Mouse (Mus musculus) hindbrain, embryonic 14.5 days (tissue): ENCODE measurements around the gene Bag6. TPM values are rescaled to one million over a fixed set of nuclear protein-coding genes. Genes with fewer than 3 reads are reported as not detected.

ENCODE experiments used
- ATAC-seq: fragments of 200-750 bp; cut with Nextera tagmentation; 2 replicates; pipeline ENCODE4 v1.8.0; 2017; ENCODE audit warnings: moderate number of reproducible peaks, mild to moderate bottlenecking, moderate TSS enrichment, moderate library complexity; ENCODE audit not compliant: low FRiP score
- DNase-seq: peaks from one replicate; pipeline ENCODE4 v3.0.0-alpha.2; 2015; ENCODE audit warnings: low spot score
- H3K27ac ChIP-seq: fragments of 300-500 bp; sonication (generic); 2 replicates; pipeline ENCODE4 v1.5.1; 2014; ENCODE audit warnings: mild to moderate bottlenecking, moderate library complexity
- H3K27me3 ChIP-seq: fragments of 300-500 bp; sonication (generic); 2 replicates; pipeline ENCODE4 v1.6.1; 2014; ENCODE audit warnings: mild to moderate bottlenecking, low read length, mixed read lengths; ENCODE audit not compliant: control insufficient read depth, insufficient read depth
- H3K36me3 ChIP-seq: fragments of 300-500 bp; sonication (generic); replicated peaks from 2 replicates; pipeline ENCODE4 v1.6.1; 2014; ENCODE audit not compliant: control insufficient read depth, insufficient read depth
- H3K4me1 ChIP-seq: fragments of 300-500 bp; sonication (generic); replicated peaks from 2 replicates; pipeline ENCODE4 v1.6.1; 2014; ENCODE audit warnings: antibody characterized with exemption, low read length, mixed read lengths; ENCODE audit not compliant: control insufficient read depth, insufficient read depth
- H3K4me2 ChIP-seq: fragments of 300-500 bp; sonication (generic); replicated peaks from 2 replicates; pipeline ENCODE4 v1.6.1; 2014; ENCODE audit warnings: mild to moderate bottlenecking, moderate library complexity
- H3K4me3 ChIP-seq: fragments of 300-500 bp; sonication (generic); replicated peaks from 2 replicates; pipeline ENCODE4 v1.5.1; 2014; ENCODE audit warnings: mild to moderate bottlenecking, low read length
- H3K9ac ChIP-seq: fragments of 300-500 bp; sonication (generic); 2 replicates; pipeline ENCODE4 v1.6.1; 2014
- H3K9me3 ChIP-seq: fragments of 300-500 bp; sonication (generic); 2 replicates; pipeline ENCODE4 v1.6.1; 2016; ENCODE audit warnings: low read length; ENCODE audit not compliant: control insufficient read depth
- WGBS: fragments of 180-500 bp; shearing (Covaris S2); extraction: QIAGEN DNeasy Blood & Tissue Kit; methylation state at CpG from one replicate; pipeline ENCODE4 v1.1.7; 2014; 5-methylcytosine and 5-hydroxymethylcytosine counted together
- microRNA-seq: library from miRNA; unstranded; fragments of <30 nt; microRNA quantifications from one replicate; pipeline ENCODE4, GENCODE M21; 2016
- polyA plus RNA-seq: library from polyadenylated mRNA; unstranded; fragments of >200 nt; fragmentation: Nextera tagmentation; extraction: Ambion mirVana; gene quantifications from 2 replicates; pipeline ENCODE4 v1.2.1, GENCODE M21; 2014

The Bag6 gene
- polyA plus RNA-seq, 1 experiment from 2014 or later = 90.2 TPM

- no peak within 1 kb of the TSS for H3K27ac ChIP-seq
- no peaks in the 10 kb centered on the region for H3K9me3 ChIP-seq
- 0 out of 2 replicates have a peak within 1 kb of the TSS, but pooled peaks have one; percentile 33 for H3K4me3 ChIP-seq
- no peak within 1 kb of the TSS for H3K9ac ChIP-seq
- ATAC-seq (no peak), DNase-seq (no peak)
- peaks cover 27% of the 10 kb centered on the region for H3K27me3 ChIP-seq
- no peaks in the 10 kb centered on the region for H3K36me3 ChIP-seq
- peak within 1 kb of the TSS; percentile 63; the same call in 1 of the 2 replicates for H3K4me2 ChIP-seq
- 71% methylated on average over 27 of the region's 28 CpGs for WGBS
- peaks cover 9% of the 10 kb centered on the region; the same call in 1 of the 2 replicates for H3K4me1 ChIP-seq
Observed at GRCm38 (mm10) chr17:35193881-35194843, 59.2 kb downstream of the Bag6 start, which contains the start of gene Ltb. Ltb (plus strand) TSS chr17:35194439.

- peak overlapping the region; percentile 36; the same call in 1 of the 2 replicates for H3K9ac ChIP-seq
- ATAC-seq = peak; percentile 48; the same call in 1 of the 2 replicates
Observed at GRCm38 (mm10) chr17:35194844-35195630, 60.1 kb downstream of the Bag6 start.

GRCm38 (mm10) chr17:35195631-35196320 lies 60.8 kb downstream of the Bag6 start:
- 3% methylated on average over 66 of the region's 66 CpGs for WGBS
- DNase-seq (peak; percentile 72), ATAC-seq (peak; percentile 68; the same call in 1 of the 2 replicates)
- Histone ChIP-seq H3K27ac (no peak overlapping the region), H3K9ac (peak overlapping the region; percentile 36; the same call in 1 of the 2 replicates), H3K4me3 (peak overlapping the region; percentile 33), H3K36me3 (no peaks in the 10 kb centered on the region), H3K4me2 (peak overlapping the region; percentile 63), H3K9me3 (no peaks in the 10 kb centered on the region), H3K4me1 (peaks cover 9% of the 10 kb centered on the region; the same call in 1 of the 2 replicates), H3K27me3 (peaks cover 27% of the 10 kb centered on the region)

More at GRCm38 (mm10) chr17:35194844-35195630, 60.1 kb downstream of the Bag6 start:
- Histone ChIP-seq H3K9me3 (no peaks in the 10 kb centered on the region), H3K4me3 (peak overlapping the region; percentile 33; the same call in 1 of the 2 replicates), H3K27ac (no peak overlapping the region), H3K27me3 (peaks cover 27% of the 10 kb centered on the region), H3K36me3 (no peaks in the 10 kb centered on the region), H3K4me2 (peak overlapping the region; percentile 63), H3K4me1 (peaks cover 9% of the 10 kb centered on the region; the same call in 1 of the 2 replicates)
- DNase-seq = no peak
- 45% methylated on average over 19 of the region's 19 CpGs for WGBS

- H3K9me3 ChIP-seq = no peaks in the 10 kb centered on the region
- 36% methylated on average over 9 of the region's 9 CpGs for WGBS
- H3K27me3 ChIP-seq = peaks cover 27% of the 10 kb centered on the region
- no peaks in the 10 kb centered on the region for H3K36me3 ChIP-seq
- H3K27ac ChIP-seq = no peak overlapping the region
- ATAC-seq = no peak
- H3K9ac ChIP-seq = 0 out of 2 replicates have a peak overlapping the region, but pooled peaks have one; percentile 36
- no peak for DNase-seq
- H3K4me1 ChIP-seq = peaks cover 9% of the 10 kb centered on the region; the same call in 1 of the 2 replicates
- H3K4me3 ChIP-seq = peak overlapping the region; percentile 33
- H3K4me2 ChIP-seq = peak overlapping the region; percentile 63
Observed at GRCm38 (mm10) chr17:35196321-35196641, 61.3 kb downstream of the Bag6 start.

Small RNAs within 50 kb of the gene (microRNA-seq; reads per million reads assigned to microRNA genes)
- gene Mir6973a = not detected

Other genes with a start within 250 kb of the Bag6 start
- 1.2 and 1.8 TPM in 2 replicates for gene C2, start 236.9 kb upstream of the Bag6 start, polyA plus RNA-seq
- gene Ehmt2, start 236.7 kb upstream of the Bag6 start, polyA plus RNA-seq = 72.6 and 82.1 TPM in 2 replicates
- 0.11 and 0.12 TPM in 2 replicates for gene Slc44a4, start 220.7 kb upstream of the Bag6 start, polyA plus RNA-seq
- 26.9 and 27.2 TPM in 2 replicates for gene Neu1, start 203.9 kb upstream of the Bag6 start, polyA plus RNA-seq
- 0.34 and 0.56 TPM in 2 replicates for gene Hspa1b, start 175.9 kb upstream of the Bag6 start, polyA plus RNA-seq
- not detected in 2 replicates for gene Gm20481, start 165.3 kb upstream of the Bag6 start, polyA plus RNA-seq
- gene Hspa1a, start 163.0 kb upstream of the Bag6 start, polyA plus RNA-seq = 7.5 and 11.6 TPM in 2 replicates
- 1.9 TPM in 2 replicates for gene Hspa1l, start 162.5 kb upstream of the Bag6 start, polyA plus RNA-seq
- gene Lsm2, start 153.3 kb upstream of the Bag6 start, polyA plus RNA-seq = 92.9 and 97.8 TPM in 2 replicates
- 51.0 and 51.6 TPM in 2 replicates for gene Vars, start 134.2 kb upstream of the Bag6 start, polyA plus RNA-seq
- 0.13 and 0.16 TPM in 2 replicates for gene Vwa7, start 118.6 kb upstream of the Bag6 start, polyA plus RNA-seq
- 1.4 and 1.7 TPM in 2 replicates for gene Sapcd1, start 107.2 kb upstream of the Bag6 start, polyA plus RNA-seq
- gene Msh5, start 88.4 kb upstream of the Bag6 start, polyA plus RNA-seq = 1.5 and 2.4 TPM in 2 replicates
- gene Clic1, start 85.2 kb upstream of the Bag6 start, polyA plus RNA-seq = 23.8 and 24.7 TPM in 2 replicates
- 295 and 328 TPM in 2 replicates for gene Ddah2, start 76.1 kb upstream of the Bag6 start, polyA plus RNA-seq
- not detected in 2 replicates for gene Ly6g6c, start 69.8 kb upstream of the Bag6 start, polyA plus RNA-seq
- 0.21 and 0.42 TPM in 2 replicates for gene Mpig6b, start 69.0 kb upstream of the Bag6 start, polyA plus RNA-seq
- gene Ly6g6e, start 58.3 kb upstream of the Bag6 start, polyA plus RNA-seq = not detected in 2 replicates
- 0.82 and 0.94 TPM in 2 replicates for gene Ly6g6d, start 57.1 kb upstream of the Bag6 start, polyA plus RNA-seq
- gene Ly6g6f, start 49.6 kb upstream of the Bag6 start, polyA plus RNA-seq = 0.23 TPM in 1 of 2 replicates, not detected in the other
- gene Abhd16a, start 45.9 kb upstream of the Bag6 start, polyA plus RNA-seq = 86.8 and 89.1 TPM in 2 replicates
- gene Ly6g5c, start 26.9 kb upstream of the Bag6 start, polyA plus RNA-seq = not detected in 2 replicates
- 0.44 and 1.0 TPM in 2 replicates for gene Ly6g5b, start 19.8 kb upstream of the Bag6 start, polyA plus RNA-seq
- gene Gpank1, start 13.7 kb upstream of the Bag6 start, polyA plus RNA-seq = 21.9 and 22.0 TPM in 2 replicates
- 321 and 339 TPM in 2 replicates for gene Csnk2b, start 13.1 kb upstream of the Bag6 start, polyA plus RNA-seq
- 6.0 and 6.2 TPM in 2 replicates for gene D17H6S53E, start 8.8 kb upstream of the Bag6 start, polyA plus RNA-seq
- 0.39 TPM in 1 of 2 replicates, not detected in the other for gene Apom, start 3.1 kb upstream of the Bag6 start, polyA plus RNA-seq
- 152 and 168 TPM in 2 replicates for gene Prrc2a, start 29.7 kb downstream of the Bag6 start, polyA plus RNA-seq
- gene Aif1, start 40.9 kb downstream of the Bag6 start, polyA plus RNA-seq = 7.8 and 8.7 TPM in 2 replicates
- gene Lst1, start 53.3 kb downstream of the Bag6 start, polyA plus RNA-seq = 8.2 and 13.3 TPM in 2 replicates
- gene Ltb, start 59.3 kb downstream of the Bag6 start, polyA plus RNA-seq = 0.29 and 0.39 TPM in 2 replicates
- gene Tnf, start 66.8 kb downstream of the Bag6 start, polyA plus RNA-seq = not detected in 2 replicates
- gene Lta, start 70.2 kb downstream of the Bag6 start, polyA plus RNA-seq = 0.23 and 0.55 TPM in 2 replicates
- not detected in 2 replicates for gene Gm16181, start 85.7 kb downstream of the Bag6 start, polyA plus RNA-seq
- 122 and 138 TPM in 2 replicates for gene Atp6v1g2, start 98.5 kb downstream of the Bag6 start, polyA plus RNA-seq
- 3.5 and 3.8 TPM in 2 replicates for gene Nfkbil1, start 100.6 kb downstream of the Bag6 start, polyA plus RNA-seq
- 341 and 346 TPM in 2 replicates for gene Ddx39b, start 106.6 kb downstream of the Bag6 start, polyA plus RNA-seq
- 95.5 and 98.1 TPM in 2 replicates for gene H2-D1, start 127.6 kb downstream of the Bag6 start, polyA plus RNA-seq
- 0.25 and 0.27 TPM in 2 replicates for gene H2-Q1, start 185.2 kb downstream of the Bag6 start, polyA plus RNA-seq
- gene H2-Q2, start 207.1 kb downstream of the Bag6 start, polyA plus RNA-seq = 3.0 and 3.1 TPM in 2 replicates
- 0.59 and 0.74 TPM in 2 replicates for gene H2-Q4, start 244.4 kb downstream of the Bag6 start, polyA plus RNA-seq